Mouse (Mus musculus) G1E (cell line): ENCODE measurements around the gene Vmn2r44. TPM values are rescaled to one million over a fixed set of nuclear protein-coding genes. Genes with fewer than 3 reads are reported as not detected.
"Not testable (repeated sequence)": the region's sequence is repeated elsewhere in the genome, so short reads cannot be mapped to it uniquely, and the experiment has no call there.

Experiments
- ATAC-seq: 2 replicates; pipeline ENCODE4 v1.8.0; 2016; ENCODE audit warnings: mild to moderate bottlenecking; ENCODE audit not compliant: insufficient number of reproducible peaks, poor library complexity, low FRiP score, severe bottlenecking; ENCODE audit errors: extremely low read depth
- DNase-seq: peaks from one replicate; pipeline ENCODE4 v3.0.0; 2012; ENCODE audit warnings: low spot score
- H3K27me3 ChIP-seq: 2 replicates; pipeline ENCODE4 v1.6.1; 2012; ENCODE audit warnings: mild to moderate bottlenecking, low read length, inconsistent platforms; ENCODE audit not compliant: insufficient read depth
- H3K36me3 ChIP-seq: replicated peaks from 2 replicates; pipeline ENCODE3; 2012; ENCODE audit warnings: mild to moderate bottlenecking, inconsistent platforms
- H3K4me1 ChIP-seq: 2 replicates; pipeline ENCODE4 v1.6.1; 2012; ENCODE audit warnings: low read depth, low read length, inconsistent platforms, mixed read lengths; ENCODE audit not compliant: insufficient read depth
- H3K4me3 ChIP-seq: 2 replicates; pipeline ENCODE4 v1.5.1; 2012; ENCODE audit warnings: low read depth, mild to moderate bottlenecking, inconsistent platforms, low read length, moderate library complexity, mixed read lengths
- H3K9me3 ChIP-seq: replicated peaks from 2 replicates; pipeline ENCODE4 v1.6.1; 2012; ENCODE audit warnings: inconsistent platforms
- polyA plus RNA-seq: library from polyadenylated mRNA; stranded (reverse); fragments of >175 nt; gene quantifications from 2 replicates; pipeline ENCODE4 v1.2.3, GENCODE M21; 2012
- total RNA-seq, 2 experiments: library from RNA; stranded (forward) in 1 of 2; stranded (reverse) in 1 of 2; fragments of 200-1000 nt in 1 of 2; fragments of >200 nt in 1 of 2; fragmentation: Nextera tagmentation in 1 of 2; gene quantifications; 2 replicates each; pipeline ENCODE4 v1.2.3; 2014 to 2017

Vmn2r44 gene
- total RNA-seq (2014; fragmentation: Nextera tagmentation) (not detected in 2 replicates), total RNA-seq (2017) (0.17 and 0.38 TPM in 2 replicates), polyA plus RNA-seq (0.01 TPM in 1 of 2 replicates, not detected in the other)

GRCm38 (mm10) chr7:8383233-8383632 lies at the start of gene Vmn2r44:
Gene Vmn2r44 (minus strand): TSS chr7:8383333.
- H3K4me3 ChIP-seq, H3K36me3 ChIP-seq, DNase-seq, H3K4me1 ChIP-seq, ATAC-seq, H3K27me3 ChIP-seq, H3K9me3 ChIP-seq: not testable (repeated sequence)

DNA sequence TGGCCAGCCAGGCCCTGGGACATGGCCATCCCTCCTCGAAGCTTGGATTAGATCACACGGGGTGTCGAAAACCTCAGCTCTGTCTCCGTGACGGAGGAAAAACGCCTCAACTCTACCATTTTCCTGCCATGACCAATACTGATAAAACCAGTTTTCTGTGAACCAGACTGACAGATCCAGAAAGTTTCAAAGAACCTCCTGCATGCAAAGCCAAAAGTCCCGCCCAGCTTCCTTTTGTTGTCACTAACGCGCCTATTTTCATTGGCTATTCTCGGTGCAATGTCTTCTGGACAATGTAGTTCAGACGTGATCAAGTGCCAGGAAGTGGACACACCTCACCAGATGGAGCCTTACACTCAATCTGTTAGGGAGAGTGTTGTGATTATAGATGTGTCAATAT lies 25.3 kb downstream of the Vmn2r44 start:
- H3K9me3 ChIP-seq, ATAC-seq, H3K4me3 ChIP-seq, H3K36me3 ChIP-seq, H3K4me1 ChIP-seq, H3K27me3 ChIP-seq: not testable (repeated sequence)
- peak; percentile 0 for DNase-seq

Other genes starting within 250 kb of the Vmn2r44 start
- gene Vmn2r41, start 221.7 kb downstream of the Vmn2r44 start, total RNA-seq (2014; fragmentation: Nextera tagmentation) = not detected in 2 replicates
- gene Vmn2r41, start 221.7 kb downstream of the Vmn2r44 start, total RNA-seq (2017) = 0.05 TPM in 1 of 2 replicates, not detected in the other
- gene Vmn2r41, start 221.7 kb downstream of the Vmn2r44 start, polyA plus RNA-seq = not detected in 2 replicates
- gene Vmn2r42, start 183.0 kb downstream of the Vmn2r44 start, total RNA-seq (2014; fragmentation: Nextera tagmentation) = not detected in 2 replicates
- 0.12 and 0.49 TPM in 2 replicates for gene Vmn2r42, start 183.0 kb downstream of the Vmn2r44 start, total RNA-seq (2017)
- not detected in 2 replicates for gene Vmn2r42, start 183.0 kb downstream of the Vmn2r44 start, polyA plus RNA-seq
- gene Vmn2r43, start 122.7 kb downstream of the Vmn2r44 start, total RNA-seq (2014; fragmentation: Nextera tagmentation) = not detected in 2 replicates
- gene Vmn2r43, start 122.7 kb downstream of the Vmn2r44 start, total RNA-seq (2017) = 0.05 and 0.06 TPM in 2 replicates
- not detected in 2 replicates for gene Vmn2r43, start 122.7 kb downstream of the Vmn2r44 start, polyA plus RNA-seq
- gene Vmn2r45, start 105.7 kb upstream of the Vmn2r44 start, total RNA-seq (2014; fragmentation: Nextera tagmentation) = not detected in 2 replicates
- gene Vmn2r45, start 105.7 kb upstream of the Vmn2r44 start, total RNA-seq (2017) = 0.11 TPM in 1 of 2 replicates, not detected in the other
- gene Vmn2r45, start 105.7 kb upstream of the Vmn2r44 start, polyA plus RNA-seq = not detected in 2 replicates